8 mouse cellular contexts compared by ENCODE assay signal in the genomic region with DNA sequence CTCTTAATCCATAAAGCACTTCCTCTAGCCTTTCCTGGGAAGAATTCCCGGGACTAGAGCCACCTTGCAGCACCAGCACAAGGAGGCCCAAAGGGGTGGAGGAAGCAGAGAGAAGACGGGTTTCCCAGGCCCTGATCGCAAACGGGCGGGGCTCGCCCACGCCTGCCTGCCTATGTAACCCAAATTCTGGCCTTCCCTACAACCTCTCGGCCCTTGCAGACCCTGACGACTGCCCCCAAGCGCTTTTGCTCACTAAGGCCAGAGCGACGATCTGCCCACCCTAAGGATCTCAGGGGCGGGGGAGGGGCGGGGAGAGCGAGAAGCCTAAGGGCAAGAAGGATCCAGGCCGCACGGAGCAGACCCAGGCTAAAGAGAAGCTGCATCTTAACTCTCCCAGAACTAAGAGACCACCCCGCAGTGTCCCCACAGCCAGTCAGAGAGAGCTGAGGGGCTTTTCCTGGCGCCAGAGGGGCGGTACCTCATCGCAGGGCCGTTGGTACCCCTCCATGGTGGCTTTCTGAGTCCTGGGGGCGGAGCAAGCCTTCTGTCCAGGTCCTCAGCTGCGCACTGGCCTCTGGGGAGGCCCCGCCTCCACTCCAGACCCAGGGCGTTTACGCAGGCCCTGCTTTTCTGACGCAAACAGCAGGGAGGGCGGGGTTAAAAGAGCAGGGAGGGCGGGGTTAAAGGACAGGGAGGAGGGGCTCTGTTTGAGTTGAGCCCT. TPM values are rescaled to one million over a fixed set of nuclear protein-coding genes. Genes with fewer than 3 reads are reported as not detected.
A peak's percentile ranks its signal among the peaks of the same experiment; 100 is the strongest.
DNase-seq lines count a peak whose midpoint lies in the region; ATAC-seq lines count a peak whose summit lies in the region.

Gene Dynlt3, minus strand, starts transcription at position 613 of the 721 bp plus-strand sequence.

- peak; percentile 82 for ATAC-seq in activated CD4-positive, CD25-positive, alpha-beta regulatory T cell, adult 4 months
- peak; percentile 99 for ATAC-seq in common myeloid progenitor, adult 5-6 weeks (replicated peaks; ENCODE audit: low read depth, poor library complexity, severe bottlenecking)
- ATAC-seq in megakaryocyte-erythroid progenitor cell, adult 5-6 weeks (replicated peaks; ENCODE audit: low FRiP score, low TSS enrichment, poor library complexity, severe bottlenecking): peak; percentile 100

- peak; percentile 54 to 79 for DNase-seq in gastrocnemius, adult 8-10 months (ENCODE audit: low spot score in 2 of 2)
- DNase-seq in hindlimb bud, embryonic 11.5 days (ENCODE audit: extremely low spot score, low read depth, low spot score): peak; percentile 49
- DNase-seq in left cerebral cortex, postnatal 10 days (ENCODE audit: extremely low spot score in 1 of 2, low spot score in 2 of 2): peak; percentile 28 to 89
- DNase-seq in right cerebral cortex, postnatal 25 days: peak; percentile 63
- peak; percentile 74 to 76 for DNase-seq in urinary bladder, postnatal 4 days (ENCODE audit: low spot score in 2 of 2)

- intact Hi-C loops in left cerebral cortex, postnatal 10 days (cut with DNase I): no loop called here

RNA-seq across cellular contexts. Expression of gene Dynlt3, which starts in this region (rescaled TPM):
- polyA plus RNA-seq in activated CD4-positive, CD25-positive, alpha-beta regulatory T cell, adult 4 months (2017; shearing (Covaris generic)): 10 to 100 TPM; 49.8 to 51.7 TPM
- total RNA-seq in common myeloid progenitor, adult 5-6 weeks (2017): 89.4 and 90.8 TPM in 2 replicates
- total RNA-seq in gastrocnemius, adult 8-10 months (2022): 10 to 100 TPM; 42.1 to 67.4 (median 54.6) TPM
- total RNA-seq in left cerebral cortex, postnatal 10 days (2021): 100 to 1,000 TPM in 1 of 2 experiments, 10 to 100 TPM in 1; 97.5 to 108 TPM
- 35.3 and 50.4 TPM in 2 replicates for total RNA-seq in megakaryocyte-erythroid progenitor cell, adult 5-6 weeks (2014; fragmentation: Nextera tagmentation)
- 81.6 and 118 TPM in 2 replicates for total RNA-seq in megakaryocyte-erythroid progenitor cell, adult 5-6 weeks (2017)

Comparison
In these comparisons a context has a peak if more than half of its experiments do, and no peak if none do; other contexts are left out.
1. Peak in every context shown above with its lines: DNase-seq and ATAC-seq.